ENCODE assay signal across 11 mouse cellular contexts in genomic region chr6:52167736-52168161, GRCm38 (mm10). TPM values are rescaled to one million over a fixed set of nuclear protein-coding genes. Genes with fewer than 3 reads are reported as not detected.
DNase-seq lines count a peak whose midpoint lies in the region; ATAC-seq and TF ChIP-seq lines count a peak whose summit lies in the region.
"Had no signal": no experiment of that assay in that cellular context is flagged by ENCODE, and none has a peak within 500 bp of the region (broad histone marks: within the 10 kb centered on the region; RNA-seq: fewer than 3 reads in every experiment).

No protein-coding gene starts in this region.

- no peak overlapping the region for H3K9ac ChIP-seq in forebrain, embryonic 11.5 days (ENCODE audit: low read length)
- no peak overlapping the region for H3K9ac ChIP-seq in forebrain, embryonic 14.5 days (ENCODE audit: low read length)
- peak overlapping the region; percentile 91 for H3K9ac ChIP-seq in lung, embryonic 14.5 days
- H3K9ac ChIP-seq in hindbrain, embryonic 14.5 days = peak overlapping the region; percentile 99
- peak overlapping the region; percentile 75 for H3K9ac ChIP-seq in neural tube, embryonic 14.5 days (replicated peaks; ENCODE audit: low read depth, low read length)
- no peak overlapping the region for H3K9ac ChIP-seq in midbrain, embryonic 11.5 days (ENCODE audit: low read length)
- H3K9ac ChIP-seq: midbrain, embryonic 12.5 days had no signal

- DNase-seq in forebrain, embryonic 11.5 days (ENCODE audit: low spot score) = peak; percentile 52
- DNase-seq in forebrain, embryonic 14.5 days (ENCODE audit: low spot score) = no peak
- DNase-seq in lung, embryonic 14.5 days = peak; percentile 79
- DNase-seq in lung, postnatal 25 days (ENCODE audit: low spot score) = no peak
- DNase-seq in hindbrain, embryonic 14.5 days (ENCODE audit: low spot score) = no peak
- no peak for DNase-seq in c-Kit-positive CD71-positive TER-119-positive erythroid progenitor cells, embryonic 14.5 days (ENCODE audit: low spot score)
- no peak for DNase-seq in midbrain, embryonic 11.5 days (ENCODE audit: low spot score, missing footprints)

- no peak for TF ChIP-seq CTCF in lung, embryonic 14.5 days (IDR thresholded peaks at IDR 0.05; ENCODE audit: low read depth)

- H3K36me3 ChIP-seq in forebrain, embryonic 11.5 days (ENCODE audit: control insufficient read depth, insufficient read depth, low read length) = no peaks in the 10 kb centered on the region
- no peaks in the 10 kb centered on the region for H3K36me3 ChIP-seq in forebrain, embryonic 14.5 days (ENCODE audit: control insufficient read depth, insufficient read depth, low read length)
- peaks cover 10% of the 10 kb centered on the region for H3K36me3 ChIP-seq in lung, embryonic 14.5 days (ENCODE audit: insufficient read depth)
- 0 out of 2 replicates have a peak, but pooled peaks cover 3% of the 10 kb centered on the region for H3K36me3 ChIP-seq in hindbrain, embryonic 14.5 days (replicated peaks; ENCODE audit: control insufficient read depth, insufficient read depth)
- peaks cover 7% of the 10 kb centered on the region; the same call in 1 of the 2 replicates for H3K36me3 ChIP-seq in neural tube, embryonic 14.5 days (ENCODE audit: control insufficient read depth, insufficient read depth, low read length)
- H3K36me3 ChIP-seq in midbrain, embryonic 11.5 days (ENCODE audit: control insufficient read depth, insufficient read depth, low read length) = no peaks in the 10 kb centered on the region
- H3K36me3 ChIP-seq: midbrain, embryonic 12.5 days had no signal

- H3K27me3 ChIP-seq in forebrain, embryonic 11.5 days (ENCODE audit: control insufficient read depth, insufficient read depth, low read length) = peaks cover 97% of the 10 kb centered on the region
- peaks cover 96% of the 10 kb centered on the region for H3K27me3 ChIP-seq in forebrain, embryonic 14.5 days (replicated peaks; ENCODE audit: control insufficient read depth, insufficient read depth, low read length)
- H3K27me3 ChIP-seq in lung, embryonic 14.5 days (ENCODE audit: insufficient read depth, low read length) = peaks cover 36% of the 10 kb centered on the region
- peaks cover 48% of the 10 kb centered on the region for H3K27me3 ChIP-seq in hindbrain, embryonic 14.5 days (ENCODE audit: control insufficient read depth, insufficient read depth, low read length)
- no peaks in the 10 kb centered on the region for H3K27me3 ChIP-seq in neural tube, embryonic 14.5 days (ENCODE audit: control insufficient read depth, insufficient read depth, low read length)
- peaks cover 99% of the 10 kb centered on the region for H3K27me3 ChIP-seq in midbrain, embryonic 11.5 days (ENCODE audit: control insufficient read depth, insufficient read depth, low read length)

- no peaks in the 10 kb centered on the region for H3K9me3 ChIP-seq in forebrain, embryonic 11.5 days (ENCODE audit: control insufficient read depth, low read length)
- no peaks in the 10 kb centered on the region for H3K9me3 ChIP-seq in forebrain, embryonic 14.5 days (replicated peaks; ENCODE audit: control insufficient read depth, low read length)
- no peaks in the 10 kb centered on the region for H3K9me3 ChIP-seq in lung, embryonic 14.5 days (ENCODE audit: low read depth, low read length)
- H3K9me3 ChIP-seq in hindbrain, embryonic 14.5 days (ENCODE audit: control insufficient read depth, low read length) = no peaks in the 10 kb centered on the region
- no peaks in the 10 kb centered on the region for H3K9me3 ChIP-seq in neural tube, embryonic 14.5 days (ENCODE audit: control insufficient read depth, low read length)
- no peaks in the 10 kb centered on the region for H3K9me3 ChIP-seq in midbrain, embryonic 11.5 days (ENCODE audit: control insufficient read depth, low read length)
- H3K9me3 ChIP-seq: midbrain, embryonic 12.5 days had no signal

- ATAC-seq in forebrain, embryonic 11.5 days (replicated peaks; ENCODE audit: low FRiP score) = no peak
- ATAC-seq in forebrain, embryonic 14.5 days = no peak
- ATAC-seq in lung, embryonic 14.5 days (ENCODE audit: insufficient read depth) = no peak
- no peak for ATAC-seq in hindbrain, embryonic 14.5 days (ENCODE audit: low FRiP score)
- no peak for ATAC-seq in neural tube, embryonic 14.5 days (ENCODE audit: low read depth)
- ATAC-seq in midbrain, embryonic 11.5 days (ENCODE audit: low FRiP score) = no peak
- ATAC-seq: inflammation-experienced regulatory T-cells, adult 6 months had no signal

- H3K4me2 ChIP-seq in forebrain, embryonic 11.5 days (ENCODE audit: low read depth, low read length, severe bottlenecking) = no peak overlapping the region
- H3K4me2 ChIP-seq in forebrain, embryonic 14.5 days (ENCODE audit: low read length) = no peak overlapping the region
- H3K4me2 ChIP-seq in lung, embryonic 14.5 days = peak overlapping the region; percentile 79
- H3K4me2 ChIP-seq in hindbrain, embryonic 14.5 days (replicated peaks) = peak overlapping the region; percentile 81
- H3K4me2 ChIP-seq in neural tube, embryonic 14.5 days (ENCODE audit: low read depth, low read length) = peak overlapping the region; percentile 65
- H3K4me2 ChIP-seq in midbrain, embryonic 11.5 days = no peak overlapping the region
- H3K4me2 ChIP-seq: midbrain, embryonic 12.5 days had no signal

- no peak overlapping the region for H3K4me3 ChIP-seq in forebrain, embryonic 11.5 days (ENCODE audit: low read depth, low read length)
- no peak overlapping the region for H3K4me3 ChIP-seq in forebrain, embryonic 14.5 days (ENCODE audit: low read depth, low read length)
- peak overlapping the region; percentile 71 for H3K4me3 ChIP-seq in lung, embryonic 14.5 days (ENCODE audit: low read depth, low read length)
- H3K4me3 ChIP-seq in hindbrain, embryonic 14.5 days (replicated peaks; ENCODE audit: low read length) = peak overlapping the region; percentile 71
- H3K4me3 ChIP-seq in neural tube, embryonic 14.5 days (ENCODE audit: low read depth, low read length) = peak overlapping the region; percentile 26
- no peak overlapping the region for H3K4me3 ChIP-seq in midbrain, embryonic 11.5 days (ENCODE audit: low read depth, low read length)
- H3K4me3 ChIP-seq: midbrain, embryonic 12.5 days had no signal

- no peak overlapping the region for H3K27ac ChIP-seq in forebrain, embryonic 11.5 days (ENCODE audit: low read depth, low read length)
- H3K27ac ChIP-seq in forebrain, embryonic 14.5 days (ENCODE audit: low read depth, low read length) = no peak overlapping the region
- H3K27ac ChIP-seq in lung, embryonic 14.5 days (ENCODE audit: low read depth) = peak overlapping the region; percentile 98
- peak overlapping the region; percentile 100 for H3K27ac ChIP-seq in hindbrain, embryonic 14.5 days
- peak overlapping the region; percentile 99 for H3K27ac ChIP-seq in neural tube, embryonic 14.5 days (ENCODE audit: low read depth, low read length)
- H3K27ac ChIP-seq in midbrain, embryonic 11.5 days (ENCODE audit: low read depth, low read length) = no peak overlapping the region
- H3K27ac ChIP-seq: midbrain, embryonic 12.5 days had no signal

- 2% methylated on average over 14 of the region's 14 CpGs for WGBS in forebrain, embryonic 11.5 days
- under 1% methylated on average over 14 of the region's 14 CpGs for WGBS in forebrain, embryonic 14.5 days
- 8% methylated on average over 14 of the region's 14 CpGs for WGBS in lung, embryonic 14.5 days
- 5% methylated on average over 14 of the region's 14 CpGs for WGBS in hindbrain, embryonic 14.5 days
- 10% methylated on average over 14 of the region's 14 CpGs for WGBS in neural tube, embryonic 14.5 days
- 1% methylated on average over 14 of the region's 14 CpGs for WGBS in midbrain, embryonic 11.5 days

- H3K4me1 ChIP-seq in forebrain, embryonic 11.5 days (replicated peaks; ENCODE audit: control insufficient read depth, insufficient read depth, low read length) = 0 out of 2 replicates have a peak, but pooled peaks cover 5% of the 10 kb centered on the region
- no peaks in the 10 kb centered on the region for H3K4me1 ChIP-seq in forebrain, embryonic 14.5 days (ENCODE audit: control insufficient read depth, insufficient read depth, low read length)
- H3K4me1 ChIP-seq in lung, embryonic 14.5 days (ENCODE audit: insufficient read depth) = peaks cover 17% of the 10 kb centered on the region
- H3K4me1 ChIP-seq in hindbrain, embryonic 14.5 days (replicated peaks; ENCODE audit: control insufficient read depth, insufficient read depth, low read length) = peaks cover 26% of the 10 kb centered on the region
- peaks cover 90% of the 10 kb centered on the region for H3K4me1 ChIP-seq in neural tube, embryonic 14.5 days (ENCODE audit: control insufficient read depth, insufficient read depth, low read length)
- peaks cover 3% of the 10 kb centered on the region; the same call in 1 of the 2 replicates for H3K4me1 ChIP-seq in midbrain, embryonic 11.5 days (ENCODE audit: control insufficient read depth, insufficient read depth, low read length)

RNA-seq across cellular contexts. Expression of gene Hoxa2, which starts 3.1 kb away (rescaled TPM):
- not detected in 2 replicates for polyA plus RNA-seq in forebrain, embryonic 11.5 days (2014; fragmentation: Nextera tagmentation; extraction: Ambion mirVana)
- polyA plus RNA-seq in forebrain, embryonic 14.5 days (2014; fragmentation: Nextera tagmentation; extraction: Ambion mirVana) = not detected in 2 replicates
- 14.4 and 15.2 TPM in 2 replicates for polyA plus RNA-seq in lung, embryonic 14.5 days (2014; fragmentation: Nextera tagmentation; extraction: Ambion mirVana)
- polyA plus RNA-seq in hindbrain, embryonic 14.5 days (2014; fragmentation: Nextera tagmentation; extraction: Ambion mirVana) = 27.6 and 35.1 TPM in 2 replicates
- 7.0 and 8.8 TPM in 2 replicates for polyA plus RNA-seq in neural tube, embryonic 14.5 days (2014; fragmentation: Nextera tagmentation; extraction: Ambion mirVana)
- polyA plus RNA-seq in midbrain, embryonic 11.5 days (2014; fragmentation: Nextera tagmentation; extraction: Ambion mirVana) = 0.14 and 0.26 TPM in 2 replicates
- polyA plus RNA-seq: cortical plate, adult 2 months; inflammation-experienced regulatory T-cells, adult 6 months had no signal

RNA-seq across cellular contexts. Expression of gene 5730596B20Rik, which starts 9.5 kb away (rescaled TPM):
- polyA plus RNA-seq in forebrain, embryonic 11.5 days (2014; fragmentation: Nextera tagmentation; extraction: Ambion mirVana) = not detected in 2 replicates
- polyA plus RNA-seq in forebrain, embryonic 14.5 days (2014; fragmentation: Nextera tagmentation; extraction: Ambion mirVana) = not detected in 2 replicates
- polyA plus RNA-seq in lung, embryonic 14.5 days (2014; fragmentation: Nextera tagmentation; extraction: Ambion mirVana) = 2.3 and 2.6 TPM in 2 replicates
- 4.1 and 5.0 TPM in 2 replicates for polyA plus RNA-seq in hindbrain, embryonic 14.5 days (2014; fragmentation: Nextera tagmentation; extraction: Ambion mirVana)
- 1.8 and 2.2 TPM in 2 replicates for polyA plus RNA-seq in neural tube, embryonic 14.5 days (2014; fragmentation: Nextera tagmentation; extraction: Ambion mirVana)
- polyA plus RNA-seq in midbrain, embryonic 11.5 days (2014; fragmentation: Nextera tagmentation; extraction: Ambion mirVana) = not detected in 2 replicates
- polyA plus RNA-seq: cortical plate, adult 2 months; inflammation-experienced regulatory T-cells, adult 6 months; midbrain, embryonic 12.5 days had no signal

RNA-seq across cellular contexts. Expression of gene Hoxa1, which starts 9.6 kb away (rescaled TPM):
- 0.43 TPM in 1 of 2 replicates, not detected in the other for polyA plus RNA-seq in forebrain, embryonic 11.5 days (2014; fragmentation: Nextera tagmentation; extraction: Ambion mirVana)
- polyA plus RNA-seq in forebrain, embryonic 14.5 days (2014; fragmentation: Nextera tagmentation; extraction: Ambion mirVana) = not detected in 2 replicates
- 1.8 and 1.9 TPM in 2 replicates for polyA plus RNA-seq in lung, embryonic 14.5 days (2014; fragmentation: Nextera tagmentation; extraction: Ambion mirVana)
- polyA plus RNA-seq in hindbrain, embryonic 14.5 days (2014; fragmentation: Nextera tagmentation; extraction: Ambion mirVana) = 2.6 and 3.0 TPM in 2 replicates
- 0.76 and 0.92 TPM in 2 replicates for polyA plus RNA-seq in neural tube, embryonic 14.5 days (2014; fragmentation: Nextera tagmentation; extraction: Ambion mirVana)
- polyA plus RNA-seq in midbrain, embryonic 11.5 days (2014; fragmentation: Nextera tagmentation; extraction: Ambion mirVana) = 0.53 and 0.63 TPM in 2 replicates
- polyA plus RNA-seq: cortical plate, adult 2 months; inflammation-experienced regulatory T-cells, adult 6 months had no signal

RNA-seq across cellular contexts. Expression of gene Hoxa4, which starts 23.8 kb away (rescaled TPM):
- not detected in 2 replicates for polyA plus RNA-seq in forebrain, embryonic 11.5 days (2014; fragmentation: Nextera tagmentation; extraction: Ambion mirVana)
- polyA plus RNA-seq in forebrain, embryonic 14.5 days (2014; fragmentation: Nextera tagmentation; extraction: Ambion mirVana) = not detected in 2 replicates
- polyA plus RNA-seq in lung, embryonic 14.5 days (2014; fragmentation: Nextera tagmentation; extraction: Ambion mirVana) = 7.0 and 7.7 TPM in 2 replicates
- 19.7 and 22.5 TPM in 2 replicates for polyA plus RNA-seq in hindbrain, embryonic 14.5 days (2014; fragmentation: Nextera tagmentation; extraction: Ambion mirVana)
- 1.6 and 2.7 TPM in 2 replicates for polyA plus RNA-seq in neural tube, embryonic 14.5 days (2014; fragmentation: Nextera tagmentation; extraction: Ambion mirVana)
- polyA plus RNA-seq in midbrain, embryonic 11.5 days (2014; fragmentation: Nextera tagmentation; extraction: Ambion mirVana) = not detected in 2 replicates
- polyA plus RNA-seq: cortical plate, adult 2 months; inflammation-experienced regulatory T-cells, adult 6 months; midbrain, embryonic 12.5 days had no signal

RNA-seq across cellular contexts. Expression of gene Hoxa5, which starts 36.6 kb away (rescaled TPM):
- not detected in 2 replicates for polyA plus RNA-seq in forebrain, embryonic 11.5 days (2014; fragmentation: Nextera tagmentation; extraction: Ambion mirVana)
- 0.26 TPM in 1 of 2 replicates, not detected in the other for polyA plus RNA-seq in forebrain, embryonic 14.5 days (2014; fragmentation: Nextera tagmentation; extraction: Ambion mirVana)
- polyA plus RNA-seq in lung, embryonic 14.5 days (2014; fragmentation: Nextera tagmentation; extraction: Ambion mirVana) = 58.3 and 58.5 TPM in 2 replicates
- polyA plus RNA-seq in hindbrain, embryonic 14.5 days (2014; fragmentation: Nextera tagmentation; extraction: Ambion mirVana) = 175 and 180 TPM in 2 replicates
- 20.9 and 30.6 TPM in 2 replicates for polyA plus RNA-seq in neural tube, embryonic 14.5 days (2014; fragmentation: Nextera tagmentation; extraction: Ambion mirVana)
- polyA plus RNA-seq in midbrain, embryonic 11.5 days (2014; fragmentation: Nextera tagmentation; extraction: Ambion mirVana) = not detected in 2 replicates
- polyA plus RNA-seq: cortical plate, adult 2 months; inflammation-experienced regulatory T-cells, adult 6 months; midbrain, embryonic 12.5 days had no signal

Comparison
In these comparisons a context has a peak if more than half of its experiments do, and no peak if none do; other contexts are left out.
1. DNase-seq: peak in forebrain, embryonic 11.5 days (single experiment) and lung, embryonic 14.5 days (single experiment); none in forebrain, embryonic 14.5 days (single experiment), lung, postnatal 25 days (single experiment), hindbrain, embryonic 14.5 days (single experiment), c-Kit-positive CD71-positive TER-119-positive erythroid progenitor cells, embryonic 14.5 days (single experiment) and midbrain, embryonic 11.5 days (single experiment).
2. H3K27ac ChIP-seq: peak in lung, embryonic 14.5 days (single experiment), hindbrain, embryonic 14.5 days (single experiment) and neural tube, embryonic 14.5 days (single experiment); none in forebrain, embryonic 11.5 days (single experiment), forebrain, embryonic 14.5 days (single experiment) and midbrain, embryonic 11.5 days (single experiment).
3. H3K4me2 ChIP-seq: peak in lung, embryonic 14.5 days (single experiment), hindbrain, embryonic 14.5 days (single experiment) and neural tube, embryonic 14.5 days (single experiment); none in forebrain, embryonic 11.5 days (single experiment), forebrain, embryonic 14.5 days (single experiment) and midbrain, embryonic 11.5 days (single experiment).
4. H3K4me3 ChIP-seq: peak in lung, embryonic 14.5 days (single experiment), hindbrain, embryonic 14.5 days (single experiment) and neural tube, embryonic 14.5 days (single experiment); none in forebrain, embryonic 11.5 days (single experiment), forebrain, embryonic 14.5 days (single experiment) and midbrain, embryonic 11.5 days (single experiment).
5. H3K9ac ChIP-seq: peak in lung, embryonic 14.5 days (single experiment), hindbrain, embryonic 14.5 days (single experiment) and neural tube, embryonic 14.5 days (single experiment); none in forebrain, embryonic 11.5 days (single experiment), forebrain, embryonic 14.5 days (single experiment) and midbrain, embryonic 11.5 days (single experiment).